ENCODE assay signal across 11 mouse cellular contexts in the genomic region with DNA sequence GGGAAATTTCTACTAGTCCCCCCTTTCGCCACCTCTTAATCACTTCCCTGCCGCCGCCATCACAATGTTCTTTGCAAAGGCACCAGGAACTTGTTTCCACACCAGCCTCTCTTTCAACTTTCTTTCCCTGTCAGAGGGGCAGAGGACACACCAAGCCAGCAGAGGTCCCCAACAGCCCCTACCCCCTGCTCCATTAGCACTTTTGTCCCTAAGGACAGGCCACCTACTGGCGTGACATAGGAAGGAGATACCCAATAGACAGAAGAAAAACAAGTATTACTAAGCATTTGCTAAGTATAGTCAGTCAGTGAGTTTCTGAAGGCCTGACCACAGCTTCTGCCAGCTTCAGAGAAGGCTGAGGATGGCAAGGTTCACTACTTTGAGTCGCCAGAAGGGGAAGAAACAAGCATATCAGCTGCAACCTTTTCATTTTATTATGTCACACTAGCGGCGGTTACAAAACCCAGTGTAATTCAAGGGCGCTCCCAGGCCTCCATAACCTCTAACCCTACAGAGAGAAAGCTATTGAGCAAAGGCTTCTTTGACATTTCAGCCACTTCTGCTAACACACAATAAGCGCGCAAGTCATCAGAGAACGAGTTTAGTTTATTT.
DNase-seq lines count a peak whose midpoint lies in the region; ATAC-seq and TF ChIP-seq lines count a peak whose summit lies in the region.
"Had no signal": no experiment of that assay in that cellular context is flagged by ENCODE, and none has a peak within 500 bp of the region (broad histone marks: within the 10 kb centered on the region; RNA-seq: fewer than 3 reads in every experiment).

No protein-coding gene starts in this region.

- no peak overlapping the region for H3K4me3 ChIP-seq in liver, postnatal 0 days (ENCODE audit: low read depth, low read length)
- H3K4me3 ChIP-seq in brown adipose tissue, adult 24 weeks (ENCODE audit: insufficient read depth, low read depth, low read length) = no peak overlapping the region
- H3K4me3 ChIP-seq: limb, embryonic 13.5 days had no signal

- no peaks in the 10 kb centered on the region for H3K9me3 ChIP-seq in liver, postnatal 0 days (ENCODE audit: low read length)
- H3K9me3 ChIP-seq: limb, embryonic 13.5 days had no signal

- no peaks in the 10 kb centered on the region for H3K27me3 ChIP-seq in liver, postnatal 0 days (ENCODE audit: insufficient read depth, low read length)
- H3K27me3 ChIP-seq: limb, embryonic 13.5 days had no signal

- H3K9ac ChIP-seq in liver, postnatal 0 days (replicated peaks) = no peak overlapping the region
- H3K9ac ChIP-seq: limb, embryonic 13.5 days had no signal

- H3K36me3 ChIP-seq in liver, postnatal 0 days (replicated peaks; ENCODE audit: insufficient read depth, low read length) = no peaks in the 10 kb centered on the region
- H3K36me3 ChIP-seq: G1E; limb, embryonic 13.5 days had no signal

- H3K4me2 ChIP-seq in liver, postnatal 0 days (ENCODE audit: low read depth, low read length) = no peak overlapping the region
- H3K4me2 ChIP-seq: limb, embryonic 13.5 days had no signal

- 69% methylated on average over 11 of the region's 11 CpGs for WGBS in liver, postnatal 0 days (ENCODE audit: insufficient replicate concordance)

- TF ChIP-seq EP300 in liver, postnatal 0 days (IDR thresholded peaks at IDR 0.05; ENCODE audit: low read depth) = no peak

- H3K27ac ChIP-seq in liver, postnatal 0 days (ENCODE audit: low read depth) = peak overlapping the region; percentile 64; the same call in 1 of the 2 replicates
- H3K27ac ChIP-seq in brown adipose tissue, adult 24 weeks (replicated peaks; ENCODE audit: low read depth, low read length) = peak overlapping the region; percentile 91
- H3K27ac ChIP-seq: limb, embryonic 13.5 days had no signal

- peak; percentile 33; the same call in 1 of the 2 replicates for TF ChIP-seq CTCF in liver, postnatal 0 days (IDR thresholded peaks at IDR 0.05; ENCODE audit: low read depth)

- DNase-seq in liver, postnatal 0 days = peak; percentile 21
- DNase-seq in liver = no peak
- no peak for DNase-seq in ovary, postnatal 14 days (ENCODE audit: low spot score)
- no peak for DNase-seq in cerebellum, postnatal 36 days
- DNase-seq: kidney, adult 9 months had no signal

- no peaks in the 10 kb centered on the region for H3K4me1 ChIP-seq in liver, postnatal 0 days (ENCODE audit: insufficient read depth)
- peaks cover 7% of the 10 kb centered on the region for H3K4me1 ChIP-seq in brown adipose tissue, adult 24 weeks (ENCODE audit: control insufficient read depth, insufficient read depth, insufficient read length, low read length)

- ATAC-seq in liver, postnatal 0 days = peak; percentile 66
- ATAC-seq in hematopoietic stem cell, adult 5-6 weeks (replicated peaks in 1 of 2; ENCODE audit: insufficient read depth in 1 of 2, low FRiP score in 2 of 2, low TSS enrichment in 1 of 2, low read depth in 1 of 2, poor library complexity in 2 of 2, severe bottlenecking in 2 of 2) = peak; percentile 85 to 86; a peak in 3 of 4 replicates
- peak; percentile 94 for ATAC-seq in megakaryocyte progenitor cell, adult 5-6 weeks (replicated peaks; ENCODE audit: poor library complexity)
- ATAC-seq in inflammation-experienced regulatory T-cells, adult 6 months = no peak
